Mouse (Mus musculus): Measurements from ENCODE around the gene Dusp18. TPM values are rescaled to one million over a fixed set of nuclear protein-coding genes. Genes with fewer than 3 reads are reported as not detected.

Dusp18 gene
- polyA plus RNA-seq, 1 experiment from 2014 or later, result 21.4 TPM

DNA sequence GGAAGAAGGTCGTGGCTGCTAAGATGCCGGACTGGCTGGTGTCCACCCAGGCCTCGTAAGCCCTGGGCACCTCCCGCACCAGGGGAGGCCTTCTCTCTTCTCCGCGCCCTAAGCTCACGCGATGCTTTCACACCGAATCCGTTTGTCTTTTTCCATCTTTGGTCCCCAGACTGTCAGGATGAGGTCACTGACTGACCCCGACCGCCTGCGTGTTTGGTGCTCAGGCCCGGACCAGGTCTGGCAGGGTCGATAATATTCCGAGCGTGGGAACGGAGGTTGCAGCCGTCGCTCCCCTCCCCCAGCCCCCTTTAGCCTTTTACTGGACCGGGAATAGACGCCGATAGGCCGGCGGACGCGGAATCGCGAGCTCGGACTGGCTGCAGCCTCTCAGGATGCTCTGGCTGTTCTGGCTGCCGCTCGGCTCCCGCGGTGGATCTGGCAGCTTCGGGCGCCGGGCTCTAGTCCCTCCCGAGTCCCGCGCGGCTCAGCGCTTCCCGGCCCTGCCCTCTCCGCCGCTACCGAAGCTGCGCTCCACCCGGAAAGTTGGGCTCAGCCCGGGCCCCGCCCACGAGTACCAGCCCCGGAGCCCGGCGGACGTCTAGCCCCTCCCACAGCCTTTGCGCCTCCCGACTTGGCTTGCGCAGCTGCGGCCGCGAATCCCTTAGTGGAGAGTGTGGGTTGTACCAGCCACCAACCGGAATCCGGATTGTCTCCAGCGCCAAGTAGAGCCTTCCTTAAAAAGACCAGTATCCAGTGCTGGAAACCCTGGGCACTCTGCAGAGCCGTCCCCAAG, 18.5 kb downstream of the Dusp18 start:
- Histone ChIP-seq H3K27ac (ENCODE audit: low read depth, low read length) (no peak overlapping the region; the same call in 1 of the 2 replicates), H3K9me3 (ENCODE audit: control insufficient read depth, low read length) (no peaks in the 10 kb centered on the region), H3K4me3 (ENCODE audit: low read depth, low read length) (peak overlapping the region; percentile 56), H3K27me3 (ENCODE audit: control insufficient read depth, insufficient read depth, low read length) (peaks cover 9% of the 10 kb centered on the region; the same call in 1 of the 2 replicates), H3K4me2 (peak overlapping the region; percentile 89), H3K9ac (ENCODE audit: low read length) (peak overlapping the region; percentile 70), H3K36me3 (ENCODE audit: control insufficient read depth, insufficient read depth, low read length) (no peaks in the 10 kb centered on the region), H3K4me1 (ENCODE audit: control insufficient read depth, insufficient read depth, low read length) (peaks cover 17% of the 10 kb centered on the region)
- DNase-seq (ENCODE audit: low spot score, missing footprints), result peak; percentile 98
- WGBS, result under 1% methylated on average over 65 of the region's 65 CpGs
- ATAC-seq (ENCODE audit: low FRiP score), result peak; percentile 90

DNA sequence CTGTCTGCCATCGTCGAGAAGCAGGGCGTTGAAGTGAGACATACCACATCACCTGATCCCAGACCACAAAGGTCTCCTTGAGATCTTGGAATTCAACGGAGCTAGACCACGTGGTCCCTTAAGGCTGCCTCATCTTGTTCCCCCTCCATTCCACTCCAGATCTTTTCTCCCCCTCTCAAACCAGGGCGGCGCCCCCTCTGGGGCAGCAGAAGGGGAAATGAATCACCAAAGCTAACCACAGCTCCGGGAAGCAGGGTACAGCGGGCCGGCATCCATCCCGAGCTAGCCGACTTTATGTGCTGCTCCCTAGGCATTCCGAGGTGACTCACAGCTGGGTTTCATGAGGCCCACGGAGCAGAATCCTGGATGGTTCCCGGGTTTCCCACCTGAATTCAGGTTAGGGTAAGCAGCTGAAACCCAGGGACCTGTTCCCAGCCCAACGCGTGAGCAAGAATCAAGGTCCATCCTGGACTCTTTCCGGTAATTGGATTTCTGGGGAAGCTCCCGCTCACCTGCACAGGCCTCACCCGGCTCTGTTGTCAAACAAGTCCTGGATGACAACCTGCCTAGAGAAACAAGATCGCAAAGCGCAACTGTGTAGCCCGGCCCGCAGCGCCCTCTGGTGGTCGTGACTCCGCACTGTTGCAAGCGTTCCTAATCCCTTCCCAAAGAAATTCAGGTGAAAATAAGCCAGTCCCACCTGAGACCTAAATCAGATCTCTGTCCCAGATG, 19.2 kb downstream of the Dusp18 start, which contains the start of gene Slc35e4:
Gene Slc35e4 (minus strand): TSS at position 556 of the 732 bp plus-strand sequence.
- H3K9ac ChIP-seq (ENCODE audit: low read length), result peak within 1 kb of the TSS; percentile 70
- peak; percentile 99 for DNase-seq (ENCODE audit: low spot score, missing footprints)
- H3K27me3 ChIP-seq (ENCODE audit: control insufficient read depth, insufficient read depth, low read length), result peaks cover 9% of the 10 kb centered on the region; the same call in 1 of the 2 replicates
- peak within 1 kb of the TSS; percentile 89 for H3K4me2 ChIP-seq
- peak; percentile 64 for ATAC-seq (ENCODE audit: low FRiP score)
- no peak within 1 kb of the TSS; the same call in 1 of the 2 replicates for H3K27ac ChIP-seq (ENCODE audit: low read depth, low read length)
- H3K36me3 ChIP-seq (ENCODE audit: control insufficient read depth, insufficient read depth, low read length), result no peaks in the 10 kb centered on the region
- no peaks in the 10 kb centered on the region for H3K9me3 ChIP-seq (ENCODE audit: control insufficient read depth, low read length)
- peaks cover 17% of the 10 kb centered on the region for H3K4me1 ChIP-seq (ENCODE audit: control insufficient read depth, insufficient read depth, low read length)
- peak within 1 kb of the TSS; percentile 56 for H3K4me3 ChIP-seq (ENCODE audit: low read depth, low read length)
- under 1% methylated on average over 28 of the region's 28 CpGs for WGBS

GRCm38 (mm10) chr11:3918738-3919137, 23.7 kb downstream of the Dusp18 start:
- no peak overlapping the region for H3K4me3 ChIP-seq (ENCODE audit: low read depth, low read length)
- no peak overlapping the region for H3K4me2 ChIP-seq
- H3K27me3 ChIP-seq (ENCODE audit: control insufficient read depth, insufficient read depth, low read length), result no peaks in the 10 kb centered on the region
- no peak for ATAC-seq (ENCODE audit: low FRiP score)
- no peak for DNase-seq (ENCODE audit: low spot score, missing footprints)
- peaks cover 4% of the 10 kb centered on the region; the same call in 1 of the 2 replicates for H3K36me3 ChIP-seq (ENCODE audit: control insufficient read depth, insufficient read depth, low read length)
- H3K9me3 ChIP-seq (ENCODE audit: control insufficient read depth, low read length), result no peaks in the 10 kb centered on the region
- WGBS, result 72% methylated on average over 1 of the region's 1 CpGs
- 0 out of 2 replicates have a peak, but pooled peaks cover 2% of the 10 kb centered on the region for H3K4me1 ChIP-seq (ENCODE audit: control insufficient read depth, insufficient read depth, low read length)
- no peak overlapping the region for H3K9ac ChIP-seq (ENCODE audit: low read length)
- H3K27ac ChIP-seq (ENCODE audit: low read depth, low read length), result no peak overlapping the region

DNA sequence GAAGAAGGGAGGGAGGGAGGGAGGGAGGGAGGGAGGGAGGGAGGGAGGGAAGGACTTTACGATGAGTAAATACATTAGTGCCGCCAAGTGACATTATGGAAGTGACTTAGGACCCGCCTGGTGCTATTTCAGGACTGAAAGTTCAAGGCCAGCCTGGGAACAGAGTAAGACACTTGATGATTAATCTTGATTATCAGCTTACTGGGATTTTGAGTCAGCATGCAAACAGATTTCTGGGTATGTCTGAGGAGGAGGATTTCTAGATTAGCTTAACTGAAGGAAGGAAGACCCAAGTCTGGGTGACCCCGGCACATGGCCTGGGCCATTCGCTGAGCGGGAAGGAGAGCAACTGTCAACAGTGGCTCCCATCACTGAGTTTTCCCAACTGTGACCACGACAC, 25.4 kb downstream of the Dusp18 start:
- no peak overlapping the region for H3K4me2 ChIP-seq
- H3K27me3 ChIP-seq (ENCODE audit: control insufficient read depth, insufficient read depth, low read length), result no peaks in the 10 kb centered on the region
- no peaks in the 10 kb centered on the region for H3K4me1 ChIP-seq (ENCODE audit: control insufficient read depth, insufficient read depth, low read length)
- peaks cover 4% of the 10 kb centered on the region for H3K36me3 ChIP-seq (ENCODE audit: control insufficient read depth, insufficient read depth, low read length)
- WGBS, result 88% methylated on average over 7 of the region's 7 CpGs
- no peak overlapping the region for H3K9ac ChIP-seq (ENCODE audit: low read length)
- no peak overlapping the region for H3K27ac ChIP-seq (ENCODE audit: low read depth, low read length)
- H3K4me3 ChIP-seq (ENCODE audit: low read depth, low read length), result no peak overlapping the region
- DNase-seq (ENCODE audit: low spot score, missing footprints) (no peak), ATAC-seq (ENCODE audit: low FRiP score) (no peak)
- no peaks in the 10 kb centered on the region for H3K9me3 ChIP-seq (ENCODE audit: control insufficient read depth, low read length)

DNA sequence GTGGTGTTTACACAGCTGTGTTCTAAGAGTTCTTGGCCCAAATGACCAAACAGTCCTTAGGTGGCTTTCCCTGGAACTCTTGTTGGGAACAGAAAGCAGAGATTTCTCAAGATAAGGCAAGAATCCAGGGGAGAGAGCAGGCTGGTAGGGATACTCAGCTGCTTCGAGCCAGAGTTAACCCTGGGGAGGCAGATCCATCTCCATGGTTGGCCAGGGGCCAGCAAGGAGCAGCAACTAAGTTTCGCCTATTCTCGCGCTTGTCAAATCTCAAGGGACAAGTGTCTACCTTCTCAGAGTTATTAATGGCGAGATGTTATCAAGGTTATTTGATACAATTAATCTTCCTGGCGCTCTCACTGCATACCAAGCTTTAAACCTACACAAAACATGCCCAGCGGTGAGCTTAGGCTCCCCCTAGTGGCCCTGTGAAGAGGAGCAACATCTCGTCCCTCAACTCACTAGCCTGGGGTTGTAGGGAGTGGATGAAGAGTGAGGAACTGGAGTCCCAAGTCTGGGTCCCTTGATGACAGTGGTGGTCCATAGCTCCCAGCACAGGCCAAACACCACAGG, 26.3 kb downstream of the Dusp18 start:
- Histone ChIP-seq H3K4me3 (ENCODE audit: low read depth, low read length) (no peak overlapping the region), H3K27me3 (ENCODE audit: control insufficient read depth, insufficient read depth, low read length) (no peaks in the 10 kb centered on the region), H3K4me2 (no peak overlapping the region), H3K36me3 (ENCODE audit: control insufficient read depth, insufficient read depth, low read length) (peaks cover 4% of the 10 kb centered on the region), H3K27ac (ENCODE audit: low read depth, low read length) (no peak overlapping the region), H3K9me3 (ENCODE audit: control insufficient read depth, low read length) (no peaks in the 10 kb centered on the region), H3K9ac (ENCODE audit: low read length) (no peak overlapping the region), H3K4me1 (ENCODE audit: control insufficient read depth, insufficient read depth, low read length) (no peaks in the 10 kb centered on the region)
- WGBS, result 38% methylated on average over 8 of the region's 8 CpGs
- DNase-seq (ENCODE audit: low spot score, missing footprints), result peak; percentile 86
- no peak for ATAC-seq (ENCODE audit: low FRiP score)

DNA sequence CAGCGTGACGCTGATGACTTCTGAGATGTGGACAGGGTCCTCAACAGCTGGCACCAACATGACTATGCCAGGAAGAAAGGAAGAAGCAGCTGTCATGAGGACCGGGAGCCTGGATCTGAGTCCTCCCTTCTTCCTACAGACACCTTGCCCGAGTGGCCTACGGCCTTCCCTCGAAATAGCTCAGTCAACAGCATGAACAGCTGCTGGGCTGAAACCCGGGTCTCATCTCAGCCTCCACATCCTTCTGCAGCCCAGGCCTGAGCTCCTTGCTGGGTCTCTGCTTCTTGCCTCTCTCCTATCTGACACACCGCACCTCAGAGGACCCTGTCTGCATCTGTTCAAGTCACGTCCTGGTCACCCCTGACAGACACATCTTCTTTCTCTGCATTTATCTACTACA, 27.1 kb downstream of the Dusp18 start:
- no peaks in the 10 kb centered on the region for H3K9me3 ChIP-seq (ENCODE audit: control insufficient read depth, low read length)
- H3K36me3 ChIP-seq (ENCODE audit: control insufficient read depth, insufficient read depth, low read length), result peaks cover 4% of the 10 kb centered on the region
- DNase-seq (ENCODE audit: low spot score, missing footprints) (no peak), ATAC-seq (ENCODE audit: low FRiP score) (no peak)
- no peaks in the 10 kb centered on the region for H3K4me1 ChIP-seq (ENCODE audit: control insufficient read depth, insufficient read depth, low read length)
- H3K27ac ChIP-seq (ENCODE audit: low read depth, low read length), result no peak overlapping the region
- no peak overlapping the region for H3K4me2 ChIP-seq
- H3K27me3 ChIP-seq (ENCODE audit: control insufficient read depth, insufficient read depth, low read length), result no peaks in the 10 kb centered on the region
- H3K9ac ChIP-seq (ENCODE audit: low read length), result no peak overlapping the region
- H3K4me3 ChIP-seq (ENCODE audit: low read depth, low read length), result no peak overlapping the region
- 87% methylated on average over 9 of the region's 9 CpGs for WGBS

GRCm38 (mm10) chr11:3922731-3923130, 27.7 kb downstream of the Dusp18 start:
- H3K9ac ChIP-seq (ENCODE audit: low read length), result no peak overlapping the region
- H3K4me2 ChIP-seq, result no peak overlapping the region
- H3K4me1 ChIP-seq (ENCODE audit: control insufficient read depth, insufficient read depth, low read length), result no peaks in the 10 kb centered on the region
- no peak overlapping the region for H3K4me3 ChIP-seq (ENCODE audit: low read depth, low read length)
- H3K9me3 ChIP-seq (ENCODE audit: control insufficient read depth, low read length), result no peaks in the 10 kb centered on the region
- H3K36me3 ChIP-seq (ENCODE audit: control insufficient read depth, insufficient read depth, low read length), result peaks cover 4% of the 10 kb centered on the region
- no peak overlapping the region for H3K27ac ChIP-seq (ENCODE audit: low read depth, low read length)
- DNase-seq (ENCODE audit: low spot score, missing footprints), result no peak
- ATAC-seq (ENCODE audit: low FRiP score), result no peak
- H3K27me3 ChIP-seq (ENCODE audit: control insufficient read depth, insufficient read depth, low read length), result no peaks in the 10 kb centered on the region
- 97% methylated on average over 6 of the region's 6 CpGs for WGBS

- Histone ChIP-seq H3K27me3 (ENCODE audit: control insufficient read depth, insufficient read depth, low read length) (no peaks in the 10 kb centered on the region), H3K4me1 (ENCODE audit: control insufficient read depth, insufficient read depth, low read length) (peaks cover under 1% of the 10 kb centered on the region; the same call in 1 of the 2 replicates), H3K9me3 (ENCODE audit: control insufficient read depth, low read length) (no peaks in the 10 kb centered on the region), H3K4me2 (no peak overlapping the region), H3K9ac (ENCODE audit: low read length) (no peak overlapping the region), H3K4me3 (ENCODE audit: low read depth, low read length) (no peak overlapping the region), H3K27ac (ENCODE audit: low read depth, low read length) (no peak overlapping the region), H3K36me3 (ENCODE audit: control insufficient read depth, insufficient read depth, low read length) (peaks cover 4% of the 10 kb centered on the region)
- ATAC-seq (ENCODE audit: low FRiP score) (no peak), DNase-seq (ENCODE audit: low spot score, missing footprints) (no peak)
- WGBS, result 91% methylated on average over 10 of the region's 10 CpGs
Observed at GRCm38 (mm10) chr11:3925916-3926315, 30.9 kb downstream of the Dusp18 start.
